Mouse (Mus musculus): Measurements from ENCODE around the gene Batf. TPM values are rescaled to one million over a fixed set of nuclear protein-coding genes. Genes with fewer than 3 reads are reported as not detected.
"Not testable (repeated sequence)": the region's sequence is repeated elsewhere in the genome, so short reads cannot be mapped to it uniquely, and the experiment has no call there.

The Batf gene
- polyA plus RNA-seq, 1 experiment from 2014 or later = 0.66 TPM

DNA sequence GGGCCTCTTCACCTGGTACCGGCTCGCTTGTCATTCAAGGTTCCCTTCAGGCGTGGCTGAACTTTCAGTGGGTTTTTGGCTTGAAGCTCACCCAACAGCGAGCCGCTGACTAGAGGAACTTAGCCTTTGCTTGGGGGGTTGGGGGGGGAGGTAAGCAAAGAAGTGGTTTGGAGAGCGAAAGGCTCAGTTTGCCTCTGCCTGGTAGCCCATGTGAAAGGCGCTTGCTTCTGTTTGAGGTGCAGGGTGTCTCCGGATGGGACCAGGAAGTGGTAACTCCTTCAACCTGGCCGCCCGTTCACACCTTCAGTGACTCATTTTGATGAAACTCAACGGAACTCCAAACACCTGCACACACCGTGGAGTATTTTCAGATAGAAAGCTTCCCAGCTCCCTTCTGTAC, 25.6 kb upstream of the Batf start:
- Histone ChIP-seq H3K9me3 (no peaks in the 10 kb centered on the region), H3K4me1 (peaks cover 6% of the 10 kb centered on the region; the same call in 1 of the 2 replicates), H3K27me3 (no peaks in the 10 kb centered on the region), H3K4me3 (no peak overlapping the region), H3K4me2 (replicated peaks) (no peak overlapping the region), H3K9ac (replicated peaks) (no peak overlapping the region), H3K27ac (replicated peaks) (no peak overlapping the region), H3K36me3 (no peaks in the 10 kb centered on the region)
- ATAC-seq (replicated peaks) = no peak
- WGBS = 90% methylated on average over 12 of the region's 12 CpGs

DNA sequence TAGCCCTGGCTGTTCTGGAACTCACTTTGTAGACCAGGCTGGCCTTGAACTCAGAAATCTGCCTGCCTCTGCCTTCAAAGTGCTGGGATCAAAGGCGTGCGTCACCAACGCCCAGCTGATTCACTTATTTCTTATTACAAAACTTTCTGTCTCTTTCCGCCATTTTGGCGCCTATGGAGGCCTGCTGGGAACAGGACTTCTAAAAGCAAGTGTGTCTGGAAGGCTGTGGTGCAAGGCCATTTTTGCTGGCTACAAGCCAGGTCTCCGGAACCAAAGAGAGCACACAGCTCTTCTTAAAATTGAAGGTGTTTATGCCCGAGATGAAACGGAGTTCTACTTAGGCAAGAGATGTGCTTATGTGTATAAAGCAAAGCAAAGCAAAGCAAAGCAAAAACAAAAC, 24.2 kb upstream of the Batf start:
- not testable (repeated sequence) for H3K9me3 ChIP-seq; ATAC-seq (replicated peaks); H3K4me3 ChIP-seq; H3K9ac ChIP-seq (replicated peaks); H3K36me3 ChIP-seq; H3K27me3 ChIP-seq; H3K4me1 ChIP-seq; H3K27ac ChIP-seq (replicated peaks); H3K4me2 ChIP-seq (replicated peaks)
- WGBS = 82% methylated on average over 8 of the region's 8 CpGs

DNA sequence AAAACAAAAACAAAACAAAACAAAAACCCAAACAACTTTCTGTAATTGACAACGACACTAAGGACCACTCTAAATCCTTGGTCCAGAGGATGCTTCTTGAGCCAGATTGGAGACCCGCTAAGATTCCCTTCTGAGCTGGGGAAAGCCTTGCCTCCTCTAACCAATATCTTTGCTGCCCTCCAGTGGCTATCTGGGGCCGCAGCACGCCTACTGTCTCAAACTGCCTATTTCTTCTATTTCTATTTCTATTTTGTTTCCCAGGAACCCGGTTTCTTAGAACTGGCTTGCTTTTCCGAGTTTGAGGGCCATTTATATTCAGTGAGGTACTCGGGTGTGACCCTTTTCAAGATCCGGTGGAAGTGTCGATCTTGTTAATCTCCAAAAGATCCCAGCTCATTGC, 23.6 kb upstream of the Batf start:
- H3K27me3 ChIP-seq = no peaks in the 10 kb centered on the region
- no peak overlapping the region for H3K27ac ChIP-seq (replicated peaks)
- H3K36me3 ChIP-seq = no peaks in the 10 kb centered on the region
- no peak overlapping the region for H3K4me2 ChIP-seq (replicated peaks)
- no peak overlapping the region for H3K4me3 ChIP-seq
- peak overlapping the region; percentile 26; the same call in 1 of the 2 replicates for H3K9ac ChIP-seq (replicated peaks)
- H3K9me3 ChIP-seq = no peaks in the 10 kb centered on the region
- ATAC-seq (replicated peaks) = peak; percentile 70; the same call in 1 of the 2 replicates
- 7% methylated on average over 9 of the region's 9 CpGs for WGBS
- peaks cover 6% of the 10 kb centered on the region; the same call in 1 of the 2 replicates for H3K4me1 ChIP-seq

DNA sequence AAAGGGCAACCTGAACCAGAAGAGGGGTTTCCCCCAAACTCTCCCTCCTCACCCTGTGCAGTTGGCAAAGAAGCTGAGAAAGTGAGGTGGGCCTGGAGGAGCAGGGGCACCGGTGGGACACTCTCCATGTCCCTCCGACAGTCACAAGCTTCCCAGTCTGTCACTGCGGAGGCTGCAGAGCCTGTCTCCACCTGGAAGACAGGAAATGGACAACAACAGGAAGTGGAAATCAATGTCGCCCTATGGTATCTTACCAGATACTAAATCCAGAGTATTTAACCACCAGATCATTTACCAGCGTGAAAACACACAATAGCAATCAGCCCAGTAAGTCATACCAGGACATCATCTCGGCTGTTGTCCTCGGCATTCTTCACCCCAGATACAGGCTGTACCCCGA, 20.4 kb upstream of the Batf start:
- no peaks in the 10 kb centered on the region for H3K9me3 ChIP-seq
- H3K9ac ChIP-seq (replicated peaks) = no peak overlapping the region
- WGBS = 92% methylated on average over 8 of the region's 8 CpGs
- H3K36me3 ChIP-seq = no peaks in the 10 kb centered on the region
- ATAC-seq (replicated peaks) = no peak
- H3K4me2 ChIP-seq (replicated peaks) = no peak overlapping the region
- no peak overlapping the region for H3K27ac ChIP-seq (replicated peaks)
- H3K4me3 ChIP-seq = no peak overlapping the region
- no peaks in the 10 kb centered on the region for H3K27me3 ChIP-seq
- H3K4me1 ChIP-seq = peaks cover 10% of the 10 kb centered on the region

DNA sequence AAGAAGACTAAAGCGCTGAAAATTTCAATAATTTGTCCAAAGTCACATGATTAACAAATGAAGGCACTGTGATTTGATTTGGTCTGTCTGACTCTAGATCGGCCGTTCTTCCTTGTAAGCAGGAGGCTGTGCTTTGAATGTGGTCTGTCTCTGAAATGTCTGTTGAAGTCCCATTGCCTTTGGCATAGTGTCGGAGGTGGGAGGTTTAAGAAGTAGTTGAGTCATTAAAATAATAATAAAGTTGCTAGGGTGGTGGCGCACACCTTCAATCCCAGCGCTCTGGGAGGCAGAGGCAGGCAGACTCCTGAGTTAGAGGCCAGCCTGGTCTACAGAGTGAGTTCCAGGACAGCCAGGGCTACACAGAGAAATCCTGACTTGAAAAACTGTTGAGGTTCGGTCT, 19.4 kb upstream of the Batf start:
- no peak overlapping the region for H3K4me3 ChIP-seq
- no peak overlapping the region for H3K27ac ChIP-seq (replicated peaks)
- H3K4me1 ChIP-seq = peaks cover 10% of the 10 kb centered on the region
- H3K4me2 ChIP-seq (replicated peaks) = no peak overlapping the region
- no peaks in the 10 kb centered on the region for H3K9me3 ChIP-seq
- ATAC-seq (replicated peaks) = no peak
- H3K36me3 ChIP-seq = no peaks in the 10 kb centered on the region
- H3K27me3 ChIP-seq = no peaks in the 10 kb centered on the region
- no peak overlapping the region for H3K9ac ChIP-seq (replicated peaks)
- 91% methylated on average over 7 of the region's 7 CpGs for WGBS

DNA sequence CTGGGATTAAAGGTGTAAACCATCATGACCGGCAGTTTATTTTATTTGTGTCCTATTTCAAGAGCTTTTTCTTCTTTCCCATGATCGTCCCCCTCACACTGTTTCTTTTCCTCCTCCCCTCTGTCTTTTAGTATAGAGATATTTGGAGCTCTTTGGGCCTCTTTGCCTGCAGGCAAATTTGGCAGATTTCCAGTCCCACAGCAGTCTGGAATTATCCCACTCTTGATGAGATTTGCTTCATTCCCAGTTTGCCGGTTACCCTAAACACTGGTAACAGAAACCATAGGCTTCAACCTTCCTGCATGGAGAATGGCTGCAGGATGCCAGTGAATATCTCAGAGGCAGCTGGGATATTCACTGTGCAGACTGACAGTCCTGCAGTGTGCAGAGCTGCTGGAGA, 17.8 kb upstream of the Batf start:
- Histone ChIP-seq H3K9ac (replicated peaks) (no peak overlapping the region), H3K36me3 (no peaks in the 10 kb centered on the region), H3K27ac (replicated peaks) (0 out of 2 replicates have a peak overlapping the region, but pooled peaks have one; percentile 15), H3K4me3 (no peak overlapping the region), H3K9me3 (no peaks in the 10 kb centered on the region), H3K4me1 (peaks cover 8% of the 10 kb centered on the region), H3K27me3 (no peaks in the 10 kb centered on the region), H3K4me2 (replicated peaks) (no peak overlapping the region)
- no peak for ATAC-seq (replicated peaks)
- WGBS = 14% methylated on average over 3 of the region's 3 CpGs

DNA sequence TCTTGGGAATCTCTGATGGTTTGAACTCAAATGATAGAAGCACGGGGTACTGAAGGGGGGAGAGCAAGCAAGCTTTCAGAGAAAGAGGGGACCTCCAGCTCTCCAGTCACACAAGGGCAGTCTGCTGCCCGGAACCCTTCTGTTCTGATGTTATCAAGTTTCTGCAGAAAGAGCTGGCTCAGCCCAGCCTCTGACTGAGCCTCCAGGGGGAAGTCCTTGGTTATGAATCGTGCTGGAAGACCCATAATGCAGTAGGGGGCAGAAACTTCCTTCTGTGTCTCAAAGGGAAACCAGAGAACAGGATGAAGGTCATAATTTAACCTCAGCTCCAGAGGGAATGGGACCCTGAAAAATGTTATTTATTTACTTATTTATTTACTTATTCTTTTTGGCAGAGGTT, 16.4 kb upstream of the Batf start:
- Histone ChIP-seq H3K36me3 (no peaks in the 10 kb centered on the region), H3K9me3 (no peaks in the 10 kb centered on the region), H3K4me2 (replicated peaks) (no peak overlapping the region), H3K4me3 (no peak overlapping the region), H3K9ac (replicated peaks) (no peak overlapping the region), H3K27me3 (no peaks in the 10 kb centered on the region), H3K4me1 (peaks cover 8% of the 10 kb centered on the region), H3K27ac (replicated peaks) (no peak overlapping the region)
- ATAC-seq (replicated peaks) = no peak
- WGBS = 68% methylated on average over 3 of the region's 3 CpGs

DNA sequence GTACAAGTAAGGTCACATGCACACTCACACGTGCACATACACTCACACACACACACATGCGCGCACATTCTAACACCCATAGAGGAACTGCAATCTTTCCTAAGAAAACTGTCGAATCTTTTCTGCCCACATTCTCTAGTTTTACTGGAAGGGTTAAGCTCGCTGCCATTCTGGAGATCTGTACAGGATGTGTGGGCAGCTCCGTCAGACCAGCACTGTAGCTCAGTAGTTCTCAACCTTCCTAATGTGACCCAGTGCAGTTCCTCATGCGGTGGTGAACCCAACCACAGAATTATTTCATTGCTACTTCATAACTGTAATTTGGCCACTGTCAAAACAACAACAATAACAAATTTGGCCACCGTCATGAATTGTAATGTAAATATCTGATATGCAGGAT, 12.6 kb upstream of the Batf start:
- Histone ChIP-seq H3K9me3 (no peaks in the 10 kb centered on the region), H3K4me1 (peaks cover 2% of the 10 kb centered on the region), H3K27me3 (no peaks in the 10 kb centered on the region), H3K4me3 (no peak overlapping the region), H3K27ac (replicated peaks) (no peak overlapping the region), H3K4me2 (replicated peaks) (no peak overlapping the region), H3K9ac (replicated peaks) (no peak overlapping the region), H3K36me3 (no peaks in the 10 kb centered on the region)
- WGBS = 92% methylated on average over 8 of the region's 8 CpGs
- no peak for ATAC-seq (replicated peaks)

DNA sequence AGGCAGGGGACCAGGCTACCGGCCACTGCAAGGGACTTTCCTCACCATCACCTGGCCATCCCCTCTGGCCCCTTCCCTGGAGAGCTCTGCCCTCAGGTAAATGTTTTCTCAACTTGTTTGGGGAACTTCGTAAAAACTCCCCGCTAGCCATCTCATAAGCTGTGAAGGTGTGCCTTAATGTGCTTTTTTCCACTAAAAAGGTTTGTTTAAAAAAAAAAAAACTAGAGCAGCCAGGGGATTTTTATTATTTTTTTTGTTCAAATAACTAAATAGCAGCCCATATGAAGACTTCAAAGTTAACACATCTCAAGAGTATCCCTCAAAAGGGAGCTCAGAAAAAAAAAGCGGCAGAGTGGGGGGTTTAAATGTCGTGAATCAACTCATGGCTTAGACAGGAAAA, 7.4 kb upstream of the Batf start:
- H3K4me1 ChIP-seq = no peaks in the 10 kb centered on the region
- H3K36me3 ChIP-seq = no peaks in the 10 kb centered on the region
- no peak overlapping the region for H3K9ac ChIP-seq (replicated peaks)
- H3K27ac ChIP-seq (replicated peaks) = no peak overlapping the region
- WGBS = 87% methylated on average over 5 of the region's 5 CpGs
- no peak for ATAC-seq (replicated peaks)
- no peaks in the 10 kb centered on the region for H3K27me3 ChIP-seq
- H3K9me3 ChIP-seq = no peaks in the 10 kb centered on the region
- no peak overlapping the region for H3K4me2 ChIP-seq (replicated peaks)
- no peak overlapping the region for H3K4me3 ChIP-seq

DNA sequence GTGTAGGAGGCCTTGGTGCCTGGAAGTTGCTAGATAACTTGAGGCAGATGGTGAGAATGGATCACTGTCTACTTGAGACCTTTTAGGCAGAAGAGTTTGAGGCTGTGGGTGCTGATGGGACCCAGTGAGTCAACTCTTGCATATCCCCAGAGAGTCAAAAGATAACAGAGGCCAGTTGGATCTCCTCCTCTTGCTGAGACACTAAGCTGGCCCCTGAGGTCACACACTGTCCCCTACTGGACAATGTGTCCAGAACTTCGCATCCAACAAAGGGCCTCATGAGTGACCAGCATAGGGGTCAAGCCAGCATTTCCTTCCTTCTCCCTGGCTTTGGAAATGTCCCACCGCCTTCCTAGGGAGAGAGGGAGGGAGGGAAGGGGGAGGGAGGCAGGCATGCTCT, 6.7 kb upstream of the Batf start:
- no peak overlapping the region for H3K4me3 ChIP-seq
- H3K9me3 ChIP-seq = no peaks in the 10 kb centered on the region
- H3K27me3 ChIP-seq = no peaks in the 10 kb centered on the region
- no peak overlapping the region for H3K9ac ChIP-seq (replicated peaks)
- H3K4me1 ChIP-seq = no peaks in the 10 kb centered on the region
- H3K4me2 ChIP-seq (replicated peaks) = no peak overlapping the region
- no peaks in the 10 kb centered on the region for H3K36me3 ChIP-seq
- no peak overlapping the region for H3K27ac ChIP-seq (replicated peaks)
- ATAC-seq (replicated peaks) = no peak
- 76% methylated on average over 1 of the region's 2 CpGs for WGBS

DNA sequence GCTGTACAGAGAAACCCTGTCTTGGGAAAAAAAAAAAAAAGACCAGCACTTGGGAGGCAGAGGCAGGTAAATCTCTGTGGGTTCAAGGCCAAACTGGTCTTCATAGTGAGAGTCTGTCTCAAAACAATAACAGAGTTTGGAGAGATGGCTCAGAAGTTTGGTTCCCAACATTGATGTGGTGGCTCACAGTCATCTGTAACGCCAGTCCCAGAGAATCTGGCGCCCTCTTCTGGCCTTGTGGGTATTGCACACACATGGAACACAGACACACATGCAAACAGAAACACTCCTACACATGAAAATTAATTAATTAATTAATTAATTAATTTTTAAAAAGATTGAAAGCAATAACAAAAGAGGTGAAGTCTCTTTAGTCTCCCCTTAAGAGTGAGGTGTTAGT, 4.1 kb upstream of the Batf start:
- H3K4me2 ChIP-seq (replicated peaks) = no peak overlapping the region
- no peaks in the 10 kb centered on the region for H3K9me3 ChIP-seq
- no peak overlapping the region for H3K4me3 ChIP-seq
- no peak overlapping the region for H3K9ac ChIP-seq (replicated peaks)
- H3K27me3 ChIP-seq = no peaks in the 10 kb centered on the region
- ATAC-seq (replicated peaks) = no peak
- H3K36me3 ChIP-seq = no peaks in the 10 kb centered on the region
- H3K27ac ChIP-seq (replicated peaks) = no peak overlapping the region
- WGBS = 55% methylated on average over 2 of the region's 2 CpGs
- no peaks in the 10 kb centered on the region for H3K4me1 ChIP-seq

DNA sequence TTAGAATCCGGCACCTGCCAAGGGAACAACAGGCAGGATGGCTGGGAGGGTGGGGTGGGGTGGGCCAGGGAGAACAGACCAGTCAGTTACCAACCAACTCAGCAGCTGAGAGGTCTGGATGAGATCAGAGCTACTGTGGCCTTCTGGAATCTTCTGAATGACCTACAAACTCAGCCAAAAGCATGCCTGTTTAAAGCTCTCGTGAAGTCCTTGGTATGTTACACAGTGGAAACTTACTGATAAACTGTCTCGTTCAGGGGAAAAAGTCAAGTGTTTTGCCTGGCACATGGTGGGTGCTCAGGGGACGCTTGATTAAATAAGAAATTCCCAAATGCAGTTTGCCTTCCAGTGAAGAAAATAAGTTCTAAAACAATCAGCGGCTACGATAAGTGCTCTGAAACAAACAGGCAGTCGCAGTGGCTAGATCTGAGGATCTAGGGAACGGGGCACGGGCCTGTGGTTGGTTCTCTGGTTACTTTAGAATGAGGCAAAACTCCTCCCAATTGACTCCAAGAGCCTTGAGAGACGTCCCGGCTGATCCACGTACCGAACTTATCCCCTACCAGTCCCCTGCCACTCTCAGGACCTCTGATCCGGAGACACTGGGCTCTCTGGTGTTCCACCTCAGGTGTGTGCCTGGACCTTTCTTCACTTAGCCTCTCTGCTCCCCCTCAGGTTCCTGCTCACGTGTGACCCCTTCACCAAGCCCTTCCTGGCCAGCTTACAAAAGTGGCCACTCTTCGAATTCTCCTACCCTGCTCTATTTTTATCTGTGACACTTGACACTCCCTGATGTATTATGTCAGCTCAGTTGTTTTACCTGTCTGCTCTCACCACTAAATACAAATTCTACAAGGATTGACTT, 1.8 kb upstream of the Batf start:
- Histone ChIP-seq H3K36me3 (no peaks in the 10 kb centered on the region), H3K9me3 (no peaks in the 10 kb centered on the region), H3K27me3 (no peaks in the 10 kb centered on the region), H3K27ac (replicated peaks) (no peak overlapping the region), H3K4me3 (no peak overlapping the region), H3K4me2 (replicated peaks) (no peak overlapping the region), H3K9ac (replicated peaks) (no peak overlapping the region), H3K4me1 (no peaks in the 10 kb centered on the region)
- no peak for ATAC-seq (replicated peaks)
- 85% methylated on average over 16 of the region's 16 CpGs for WGBS

DNA sequence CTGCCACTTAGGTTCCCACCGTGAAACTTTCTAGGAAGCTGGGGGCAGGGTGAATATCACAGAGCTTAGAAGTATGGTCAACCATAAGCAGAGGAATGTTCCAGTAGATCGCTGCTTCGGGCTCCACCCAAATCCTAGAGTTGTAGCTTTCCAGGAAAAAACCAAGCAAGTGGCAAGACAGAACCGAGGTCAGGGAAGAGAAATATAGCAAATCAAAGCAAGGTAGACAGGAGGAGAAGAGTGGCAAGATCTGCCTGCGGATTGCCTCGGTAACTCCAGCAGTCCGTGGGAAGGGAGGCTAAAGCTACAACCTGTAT, 706 bp downstream of the Batf start:
- H3K9me3 ChIP-seq = no peaks in the 10 kb centered on the region
- H3K4me2 ChIP-seq (replicated peaks) = no peak overlapping the region
- H3K4me3 ChIP-seq = no peak overlapping the region
- no peaks in the 10 kb centered on the region for H3K36me3 ChIP-seq
- no peaks in the 10 kb centered on the region for H3K4me1 ChIP-seq
- H3K27me3 ChIP-seq = no peaks in the 10 kb centered on the region
- 83% methylated on average over 7 of the region's 7 CpGs for WGBS
- H3K9ac ChIP-seq (replicated peaks) = no peak overlapping the region
- H3K27ac ChIP-seq (replicated peaks) = no peak overlapping the region
- no peak for ATAC-seq (replicated peaks)

All from forebrain, embryonic 15.5 days (tissue).